In the genomic region with DNA sequence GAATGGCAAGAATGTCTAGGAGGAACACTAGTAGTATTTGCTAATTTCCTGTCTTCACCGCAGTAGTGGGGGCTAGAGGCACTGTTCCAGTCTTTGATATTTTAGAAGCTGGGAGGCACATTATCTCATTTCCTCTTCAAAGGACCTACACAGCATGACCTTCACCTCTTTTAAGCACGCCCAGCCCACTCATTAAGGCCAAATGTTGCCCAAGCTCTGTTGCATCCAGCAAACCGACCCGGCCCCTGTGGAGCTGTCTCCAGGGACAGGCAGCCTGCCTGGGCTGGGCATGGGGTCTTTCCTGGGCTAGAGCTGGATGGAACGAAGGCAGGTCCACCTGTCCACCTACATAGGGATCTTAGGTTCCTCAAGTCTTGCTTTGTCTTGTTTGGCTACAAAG, we compare ENCODE assay signal across 11 mouse cellular contexts. TPM values are rescaled to one million over a fixed set of nuclear protein-coding genes. Genes with fewer than 3 reads are reported as not detected.
DNase-seq lines count a peak whose midpoint lies in the region; ATAC-seq lines count a peak whose summit lies in the region.
"Had no signal": no experiment of that assay in that cellular context is flagged by ENCODE, and none has a peak within 500 bp of the region (broad histone marks: within the 10 kb centered on the region; RNA-seq: fewer than 3 reads in every experiment).

No protein-coding gene starts in this region.

- no peak overlapping the region for H3K4me3 ChIP-seq in heart, embryonic 10.5 days
- H3K4me3 ChIP-seq in midbrain, embryonic 11.5 days (ENCODE audit: low read depth, low read length) = no peak overlapping the region
- H3K4me3 ChIP-seq in midbrain, embryonic 15.5 days = no peak overlapping the region
- no peak overlapping the region for H3K4me3 ChIP-seq in limb, embryonic 11.5 days (ENCODE audit: low read depth, low read length)
- H3K4me3 ChIP-seq: embryonic facial prominence, embryonic 12.5 days had no signal

- intact Hi-C loops in heart, postnatal 14 days (cut with DNase I) = no loop called here
- intact Hi-C loops in left cerebral cortex, postnatal 14 days (cut with DNase I) = no loop called here

- H3K36me3 ChIP-seq in heart, embryonic 10.5 days = peaks cover 5% of the 10 kb centered on the region; the same call in 1 of the 2 replicates
- no peaks in the 10 kb centered on the region for H3K36me3 ChIP-seq in midbrain, embryonic 11.5 days (ENCODE audit: control insufficient read depth, insufficient read depth, low read length)
- H3K36me3 ChIP-seq in midbrain, embryonic 15.5 days (replicated peaks) = no peaks in the 10 kb centered on the region
- no peaks in the 10 kb centered on the region for H3K36me3 ChIP-seq in limb, embryonic 11.5 days (ENCODE audit: control insufficient read depth, insufficient read depth, low read length)
- H3K36me3 ChIP-seq: embryonic facial prominence, embryonic 12.5 days had no signal

- H3K4me1 ChIP-seq in heart, embryonic 10.5 days = peaks cover 36% of the 10 kb centered on the region
- no peaks in the 10 kb centered on the region for H3K4me1 ChIP-seq in midbrain, embryonic 11.5 days (ENCODE audit: control insufficient read depth, insufficient read depth, low read length)
- no peaks in the 10 kb centered on the region; the same call in none of the 2 replicates for H3K4me1 ChIP-seq in midbrain, embryonic 15.5 days
- H3K4me1 ChIP-seq in limb, embryonic 11.5 days (ENCODE audit: control insufficient read depth, insufficient read depth, low read length) = peaks cover 6% of the 10 kb centered on the region

- H3K9ac ChIP-seq in midbrain, embryonic 11.5 days (ENCODE audit: low read length) = no peak overlapping the region
- H3K9ac ChIP-seq in midbrain, embryonic 15.5 days = no peak overlapping the region
- H3K9ac ChIP-seq in limb, embryonic 11.5 days (ENCODE audit: low read length) = no peak overlapping the region
- H3K9ac ChIP-seq: embryonic facial prominence, embryonic 12.5 days had no signal

- 11% methylated on average over 5 of the region's 5 CpGs for WGBS in heart, embryonic 10.5 days
- 55% methylated on average over 5 of the region's 5 CpGs for WGBS in midbrain, embryonic 11.5 days
- 40% methylated on average over 5 of the region's 5 CpGs for WGBS in midbrain, embryonic 15.5 days
- 1% methylated on average over 5 of the region's 5 CpGs for WGBS in limb, embryonic 11.5 days

- H3K27ac ChIP-seq in heart, embryonic 10.5 days = peak overlapping the region; percentile 73
- no peak overlapping the region for H3K27ac ChIP-seq in midbrain, embryonic 11.5 days (ENCODE audit: low read depth, low read length)
- no peak overlapping the region for H3K27ac ChIP-seq in midbrain, embryonic 15.5 days
- no peak overlapping the region for H3K27ac ChIP-seq in limb, embryonic 11.5 days (replicated peaks; ENCODE audit: low read depth, low read length)
- H3K27ac ChIP-seq: embryonic facial prominence, embryonic 12.5 days had no signal

- no peak for ATAC-seq in midbrain, embryonic 11.5 days (ENCODE audit: low FRiP score)
- ATAC-seq in midbrain, embryonic 15.5 days (replicated peaks) = no peak
- ATAC-seq in limb, embryonic 11.5 days (ENCODE audit: insufficient number of reproducible peaks, low FRiP score, low TSS enrichment, low read depth) = no peak

- DNase-seq in heart, embryonic 10.5 days (ENCODE audit: low spot score) = no peak
- DNase-seq in heart, postnatal 14 days = no peak
- DNase-seq in midbrain, embryonic 11.5 days (ENCODE audit: low spot score, missing footprints) = peak; percentile 75
- peak; percentile 51 for DNase-seq in limb, embryonic 11.5 days (ENCODE audit: low spot score)
- DNase-seq in yolk sac, embryonic 10.5 days (ENCODE audit: low spot score) = peak; percentile 63
- no peak for DNase-seq in left cerebral cortex, adult 8-10 months (ENCODE audit: low spot score in 2 of 2)
- no peak for DNase-seq in left cerebral cortex, postnatal 14 days (ENCODE audit: low spot score in 2 of 2)
- DNase-seq: gastrocnemius, postnatal 10 days; kidney, adult 18-20 months had no signal

- H3K9me3 ChIP-seq in heart, embryonic 10.5 days = no peaks in the 10 kb centered on the region
- no peaks in the 10 kb centered on the region for H3K9me3 ChIP-seq in midbrain, embryonic 11.5 days (ENCODE audit: control insufficient read depth, low read length)
- no peaks in the 10 kb centered on the region for H3K9me3 ChIP-seq in midbrain, embryonic 15.5 days
- H3K9me3 ChIP-seq in limb, embryonic 11.5 days (ENCODE audit: control insufficient read depth, low read length) = no peaks in the 10 kb centered on the region
- H3K9me3 ChIP-seq: embryonic facial prominence, embryonic 12.5 days had no signal

- no peaks in the 10 kb centered on the region for H3K27me3 ChIP-seq in heart, embryonic 10.5 days (ENCODE audit: insufficient read depth, poor library complexity, severe bottlenecking)
- no peaks in the 10 kb centered on the region for H3K27me3 ChIP-seq in midbrain, embryonic 11.5 days (ENCODE audit: control insufficient read depth, insufficient read depth, low read length)
- no peaks in the 10 kb centered on the region for H3K27me3 ChIP-seq in midbrain, embryonic 15.5 days (replicated peaks)
- H3K27me3 ChIP-seq in limb, embryonic 11.5 days (ENCODE audit: control insufficient read depth, insufficient read depth, low read length) = no peaks in the 10 kb centered on the region
- H3K27me3 ChIP-seq: embryonic facial prominence, embryonic 12.5 days had no signal

- H3K4me2 ChIP-seq in midbrain, embryonic 11.5 days = no peak overlapping the region
- no peak overlapping the region for H3K4me2 ChIP-seq in midbrain, embryonic 15.5 days
- no peak overlapping the region for H3K4me2 ChIP-seq in limb, embryonic 11.5 days (ENCODE audit: low read depth, severe bottlenecking)
- H3K4me2 ChIP-seq: embryonic facial prominence, embryonic 12.5 days had no signal

RNA-seq across cellular contexts. Expression of gene Baiap2l1, which starts 44.6 kb away (rescaled TPM):
- 9.4 and 10.9 TPM in 2 replicates for polyA plus RNA-seq in heart, embryonic 10.5 days (2016; fragmentation: Nextera tagmentation; extraction: Ambion mirVana)
- 1 to 10 TPM; 5.7 to 5.9 TPM for total RNA-seq in heart, postnatal 14 days (2021)
- 1.8 and 2.4 TPM in 2 replicates for polyA plus RNA-seq in midbrain, embryonic 11.5 days (2014; fragmentation: Nextera tagmentation; extraction: Ambion mirVana)
- polyA plus RNA-seq in midbrain, embryonic 15.5 days (2015; fragmentation: Nextera tagmentation; extraction: Ambion mirVana) = 1.1 and 1.3 TPM in 2 replicates
- polyA plus RNA-seq in limb, embryonic 11.5 days (2014; fragmentation: Nextera tagmentation; extraction: Ambion mirVana) = 3.8 and 4.0 TPM in 2 replicates
- total RNA-seq in left cerebral cortex, adult 8-10 months (2022) = under 1 TPM; 0.50 to 0.74 (median 0.56) TPM
- total RNA-seq in left cerebral cortex, postnatal 14 days (2021) = under 1 TPM; 0.42 to 0.70 TPM

Comparison
In these comparisons a context has a peak if more than half of its experiments do, and no peak if none do; other contexts are left out.
1. DNase-seq: peak in midbrain, embryonic 11.5 days (single experiment), limb, embryonic 11.5 days (single experiment) and yolk sac, embryonic 10.5 days (single experiment); none in heart, embryonic 10.5 days (single experiment), heart, postnatal 14 days (0 of 2), left cerebral cortex, adult 8-10 months (0 of 2) and left cerebral cortex, postnatal 14 days (0 of 2).